Mouse (Mus musculus) G1E (cell line): Measurements from ENCODE around the gene Tifa.

ENCODE experiments used
- CTCF ChIP-seq: IDR thresholded peaks from 2 replicates; pipeline ENCODE4 v1.5.1; 2012; ENCODE audit warnings: low read depth, low read length, inconsistent platforms, mixed read lengths
- GATA1 ChIP-seq: IDR thresholded peaks from 2 replicates; pipeline ENCODE4 v1.6.1; 2012; ENCODE audit warnings: borderline replicate concordance, low read length, inconsistent platforms, mixed read lengths
- GATA2 ChIP-seq: IDR thresholded peaks from 2 replicates; pipeline ENCODE4 v1.6.1; 2012; ENCODE audit warnings: low read depth, low read length, inconsistent platforms, borderline replicate concordance

DNA sequence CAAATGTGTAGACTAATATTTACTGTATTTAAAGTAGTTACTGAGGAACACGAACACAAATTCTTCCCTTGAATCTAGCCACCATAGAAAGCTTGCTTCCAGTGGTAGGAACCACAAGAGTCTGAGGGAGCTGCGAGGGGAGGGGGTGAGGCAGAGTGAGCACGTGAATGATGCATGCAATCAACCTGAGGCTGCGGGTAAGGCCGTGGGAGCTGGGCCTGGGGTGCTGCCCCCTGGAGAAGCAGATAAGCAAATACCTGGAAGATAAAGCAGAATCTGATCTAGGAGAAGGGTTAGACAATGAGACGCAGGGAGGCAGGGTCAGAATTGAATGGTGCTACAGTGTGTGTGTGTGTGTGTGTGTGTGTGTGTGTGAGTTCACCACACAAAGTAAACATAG is 41.5 kb downstream of the Tifa start:
- no peak for TF ChIP-seq GATA1
- TF ChIP-seq CTCF: no peak
- no peak for TF ChIP-seq GATA2
